Mouse (Mus musculus) thymus, adult 2 months (tissue): Measurements from ENCODE around the gene Rpusd4.

Experiments
- CTCF ChIP-seq: fragments of 200-500 bp; IDR thresholded peaks from 2 replicates; pipeline ENCODE4 v1.5.1; 2012; ENCODE audit warnings: mild to moderate bottlenecking, control low read depth, low read length, moderate library complexity, borderline replicate concordance; ENCODE audit not compliant: control insufficient read depth, poor library complexity, insufficient read depth; ENCODE audit errors: extremely low read depth
- POLR2A ChIP-seq: fragments of 200-500 bp; IDR thresholded peaks from 2 replicates; pipeline ENCODE4 v1.6.1; 2012; ENCODE audit warnings: mild to moderate bottlenecking, low read length, control low read depth, moderate library complexity; ENCODE audit not compliant: control insufficient read depth, poor library complexity, insufficient read depth; ENCODE audit errors: extremely low read depth

DNA sequence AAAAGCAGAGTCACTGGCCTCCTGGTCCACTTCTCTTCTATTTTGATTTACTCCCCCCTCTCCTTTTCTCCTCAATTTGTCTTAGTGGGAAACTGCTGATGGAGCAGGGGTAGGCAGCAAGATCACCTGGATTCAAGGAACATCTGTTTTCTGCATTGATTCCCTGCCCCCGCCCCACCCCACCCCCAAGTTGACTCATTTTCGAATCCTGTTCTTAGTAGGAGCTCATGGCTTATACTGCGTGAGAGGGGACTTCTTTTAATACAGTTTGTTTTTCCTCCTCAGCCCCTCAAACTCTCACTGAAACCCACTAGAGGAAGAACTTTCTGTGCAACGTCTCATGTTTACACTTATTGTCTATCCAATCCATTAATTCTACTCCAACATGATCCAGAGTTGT, 56.3 kb downstream of the Rpusd4 start:
- TF ChIP-seq CTCF (no peak), POLR2A (no peak)
